Mouse (Mus musculus) embryonic stem cell, embryonic (primary cell): ENCODE measurements around the gene Aagab.

Experiments
- CTCF ChIA-PET, 4 experiments: fragments of 300-600 bp in 2 of 4; fragments of 350-600 bp in 2 of 4; sonication (Branson Sonifier 250); formaldehyde crosslinking; loops; one replicate each; lab custom pipeline; 2022; ENCODE audit warnings: inconsistent platforms in 2 of 4; lab: Charles Lee
- POLR2A ChIA-PET, 4 experiments: fragments of 300-600 bp in 2 of 4; fragments of 350-600 bp in 2 of 4; sonication (Branson Sonifier 250); formaldehyde crosslinking; loops; one replicate each; lab custom pipeline; 2022; ENCODE audit warnings: antibody characterized with exemption in 4 of 4, inconsistent platforms in 1 of 4; lab: Charles Lee

Aagab gene

GRCm38 (mm10) chr9:63595032-63595431, 7.4 kb upstream of the Aagab start:
- CTCF ChIA-PET = interaction anchor here in 1 of 4 experiments (1.0 kb wide), 1 partner anchor 315 kb away, joined by 3 read pairs; no protein-coding TSS in a partner anchor
- POLR2A ChIA-PET = no interaction called here

- CTCF ChIA-PET = interaction anchor here in 1 of 4 experiments (1.0 kb wide), 1 partner anchor 314 kb away, joined by 3 read pairs; no protein-coding TSS in a partner anchor
- POLR2A ChIA-PET = no interaction called here
Observed at GRCm38 (mm10) chr9:63595652-63596051, 6.8 kb upstream of the Aagab start.

- ChIA-PET POLR2A (no interaction called here), CTCF (no interaction called here)
Observed at GRCm38 (mm10) chr9:63596660-63597059, 5.8 kb upstream of the Aagab start.

- POLR2A ChIA-PET = interaction anchor here in 3 of 4 experiments (0.6 to 2.0 kb wide), 7 partner anchors 12 to 233 kb away, joined by 3 to 9 read pairs (median 3); no protein-coding TSS in a partner anchor
- CTCF ChIA-PET = interaction anchor here in 2 of 4 experiments (0.6 to 1.0 kb wide), 3 partner anchors 42 to 248 kb away, joined by 3 to 6 read pairs (median 3); no protein-coding TSS in a partner anchor
Observed at GRCm38 (mm10) chr9:63603849-63604248, 1.4 kb downstream of the Aagab start.

GRCm38 (mm10) chr9:63606594-63606993, 4.1 kb downstream of the Aagab start:
- POLR2A ChIA-PET = interaction anchor here in 1 of 4 experiments (0.9 to 1.2 kb wide), 2 partner anchors 25 to 151 kb away, joined by 3 to 4 read pairs; partner anchors contain the start of gene Smad3
- CTCF ChIA-PET = interaction anchor here (0.6 to 1.3 kb wide), 9 partner anchors 12 to 987 kb away, joined by 3 to 4 read pairs (median 3); no protein-coding TSS in a partner anchor

GRCm38 (mm10) chr9:63608006-63608405, 5.5 kb downstream of the Aagab start:
- ChIA-PET CTCF (no interaction called here), POLR2A (interaction anchor here in 1 of 4 experiments (1.2 kb wide), 1 partner anchor 9 kb away, joined by 3 read pairs; no protein-coding TSS in a partner anchor)

- POLR2A ChIA-PET = interaction anchor here in 1 of 4 experiments (0.9 to 1.2 kb wide), 3 partner anchors 10 to 194 kb away, joined by 3 read pairs; no protein-coding TSS in a partner anchor
- CTCF ChIA-PET = interaction anchor here in 1 of 4 experiments (0.6 kb wide), 1 partner anchor 776 kb away, joined by 4 read pairs; the partner anchor contains the start of gene Megf11
Observed at GRCm38 (mm10) chr9:63609246-63609645, 6.8 kb downstream of the Aagab start.

- POLR2A ChIA-PET = interaction anchor here in 3 of 4 experiments (0.7 to 1.1 kb wide), 4 partner anchors 11 to 193 kb away, joined by 3 to 5 read pairs (median 3); no protein-coding TSS in a partner anchor
- CTCF ChIA-PET = no interaction called here
Observed at GRCm38 (mm10) chr9:63609776-63610175, 7.3 kb downstream of the Aagab start.

GRCm38 (mm10) chr9:63610231-63610630, 7.8 kb downstream of the Aagab start:
- ChIA-PET POLR2A (interaction anchor here in 3 of 4 experiments (0.7 to 0.9 kb wide), 3 partner anchors 11 to 15 kb away, joined by 3 to 5 read pairs (median 3); no protein-coding TSS in a partner anchor), CTCF (no interaction called here)

- ChIA-PET POLR2A (interaction anchor here in 1 of 4 experiments (0.6 kb wide), 1 partner anchor 9 kb away, joined by 6 read pairs; no protein-coding TSS in a partner anchor), CTCF (interaction anchor here in 1 of 4 experiments (0.6 kb wide), 1 partner anchor 299 kb away, joined by 5 read pairs; no protein-coding TSS in a partner anchor)
Observed at GRCm38 (mm10) chr9:63610841-63611366, 8.4 kb downstream of the Aagab start.

- ChIA-PET CTCF (no interaction called here), POLR2A (no interaction called here)
Observed at GRCm38 (mm10) chr9:63611967-63612366, 9.5 kb downstream of the Aagab start.

GRCm38 (mm10) chr9:63612565-63613515, 10.4 kb downstream of the Aagab start:
- ChIA-PET POLR2A (interaction anchor here in 3 of 4 experiments (0.5 to 1.4 kb wide), 6 partner anchors 40 to 620 kb away, joined by 3 to 5 read pairs (median 3); partner anchors contain the start of gene Smad3 (in 1 of the 3)), CTCF (interaction anchor here in 3 of 4 experiments (0.6 to 1.1 kb wide), 9 partner anchors 12 to 533 kb away, joined by 3 to 6 read pairs (median 3); no protein-coding TSS in a partner anchor)

- POLR2A ChIA-PET = interaction anchor here in 2 of 4 experiments (0.6 to 1.4 kb wide), 4 partner anchors 41 to 619 kb away, joined by 3 to 5 read pairs (median 3); partner anchors contain the start of gene Smad3 (in 1 of the 2)
- CTCF ChIA-PET = interaction anchor here in 2 of 4 experiments (0.6 to 1.1 kb wide), 6 partner anchors 10 to 227 kb away, joined by 3 to 4 read pairs (median 3); no protein-coding TSS in a partner anchor
Observed at GRCm38 (mm10) chr9:63613569-63613968, 11.1 kb downstream of the Aagab start.

GRCm38 (mm10) chr9:63614018-63614985, 11.8 kb downstream of the Aagab start:
- ChIA-PET CTCF (interaction anchor here in 2 of 4 experiments (0.8 to 1.1 kb wide), 2 partner anchors 9 to 109 kb away, joined by 3 read pairs; no protein-coding TSS in a partner anchor), POLR2A (no interaction called here)

- ChIA-PET CTCF (interaction anchor here in 1 of 4 experiments (1.4 kb wide), 1 partner anchor 12 kb away, joined by 3 read pairs; no protein-coding TSS in a partner anchor), POLR2A (interaction anchor here in 2 of 4 experiments (0.6 to 0.9 kb wide), 3 partner anchors 16 to 342 kb away, joined by 3 to 6 read pairs (median 3); no protein-coding TSS in a partner anchor)
Observed at GRCm38 (mm10) chr9:63617967-63618366, 15.5 kb downstream of the Aagab start.

GRCm38 (mm10) chr9:63623895-63624569, 21.6 kb downstream of the Aagab start:
- ChIA-PET CTCF (interaction anchor here in 1 of 4 experiments (1.1 kb wide), 1 partner anchor 10 kb away, joined by 3 read pairs; no protein-coding TSS in a partner anchor), POLR2A (interaction anchor here in 1 of 4 experiments (0.6 kb wide), 1 partner anchor 503 kb away, joined by 3 read pairs; no protein-coding TSS in a partner anchor)
